Mouse (Mus musculus) neural tube, embryonic 11.5 days (tissue): Measurements from ENCODE around the gene Gm26558. TPM values are rescaled to one million over a fixed set of nuclear protein-coding genes. Genes with fewer than 3 reads are reported as not detected.

Experiments
- ATAC-seq: fragments of 200-750 bp; cut with Nextera tagmentation; 2 replicates; pipeline ENCODE4 v1.8.0; 2017; ENCODE audit warnings: moderate number of reproducible peaks, mild to moderate bottlenecking, moderate TSS enrichment, moderate library complexity; ENCODE audit not compliant: insufficient read depth, low FRiP score, low TSS enrichment
- DNase-seq: peaks from one replicate; pipeline ENCODE4 v3.0.0-alpha.2; 2015; ENCODE audit warnings: low spot score
- H3K27ac ChIP-seq: fragments of 300-500 bp; sonication (generic); 2 replicates; pipeline ENCODE4 v1.5.1; 2014; ENCODE audit warnings: low read depth, mild to moderate bottlenecking, low read length
- H3K27me3 ChIP-seq: fragments of 300-500 bp; sonication (generic); 2 replicates; pipeline ENCODE4 v1.6.1; 2014; ENCODE audit warnings: mild to moderate bottlenecking, low read length, mixed read lengths; ENCODE audit not compliant: control insufficient read depth, insufficient read depth
- H3K36me3 ChIP-seq: fragments of 300-500 bp; sonication (generic); 2 replicates; pipeline ENCODE4 v1.6.1; 2014; ENCODE audit warnings: mild to moderate bottlenecking, low read length, moderate library complexity, mixed read lengths; ENCODE audit not compliant: control insufficient read depth, insufficient read depth
- H3K4me1 ChIP-seq: fragments of 300-500 bp; sonication (generic); 2 replicates; pipeline ENCODE4 v1.6.1; 2014; ENCODE audit warnings: low read length, mixed read lengths; ENCODE audit not compliant: control insufficient read depth, insufficient read depth
- H3K4me2 ChIP-seq: fragments of 300-500 bp; sonication (generic); 2 replicates; pipeline ENCODE4 v1.6.1; 2014; ENCODE audit warnings: low read depth, mild to moderate bottlenecking, moderate library complexity
- H3K4me3 ChIP-seq: fragments of 300-500 bp; sonication (generic); 2 replicates; pipeline ENCODE4 v1.5.1; 2014; ENCODE audit warnings: low read depth, low read length
- H3K9ac ChIP-seq: fragments of 300-500 bp; sonication (generic); 2 replicates; pipeline ENCODE4 v1.6.1; 2014; ENCODE audit warnings: mild to moderate bottlenecking, low read length
- H3K9me3 ChIP-seq: fragments of 300-500 bp; sonication (generic); 2 replicates; pipeline ENCODE4 v1.6.1; 2016; ENCODE audit warnings: low read length; ENCODE audit not compliant: control insufficient read depth
- WGBS: fragments of 180-500 bp; shearing (Covaris S2); extraction: QIAGEN DNeasy Blood & Tissue Kit; methylation state at CpG from one replicate; pipeline ENCODE4 v1.1.7; 2014; 5-methylcytosine and 5-hydroxymethylcytosine counted together
- polyA plus RNA-seq: library from polyadenylated mRNA; unstranded; fragments of >200 nt; fragmentation: Nextera tagmentation; extraction: Ambion mirVana; gene quantifications from 2 replicates; pipeline ENCODE4 v1.2.1, GENCODE M21; 2014

The Gm26558 gene
- polyA plus RNA-seq, 1 experiment from 2014 or later: 4.7 TPM

- WGBS: 30% methylated on average over 6 of the region's 6 CpGs
- H3K4me3 ChIP-seq: no peak overlapping the region
- ATAC-seq (no peak), DNase-seq (peak; percentile 74)
- H3K36me3 ChIP-seq: no peaks in the 10 kb centered on the region
- H3K9ac ChIP-seq: no peak overlapping the region
- H3K27me3 ChIP-seq: no peaks in the 10 kb centered on the region
- no peak overlapping the region for H3K27ac ChIP-seq
- no peaks in the 10 kb centered on the region for H3K4me1 ChIP-seq
- H3K4me2 ChIP-seq: no peak overlapping the region
- H3K9me3 ChIP-seq: no peaks in the 10 kb centered on the region
These were observed 41.7 kb downstream of the Gm26558 start for GRCm38 (mm10) chr2:70620225-70620624.

- 77% methylated on average over 6 of the region's 6 CpGs for WGBS
- Histone ChIP-seq H3K9ac (no peak overlapping the region), H3K36me3 (no peaks in the 10 kb centered on the region), H3K4me3 (no peak overlapping the region), H3K4me2 (no peak overlapping the region), H3K9me3 (no peaks in the 10 kb centered on the region), H3K27me3 (no peaks in the 10 kb centered on the region), H3K27ac (no peak overlapping the region), H3K4me1 (no peaks in the 10 kb centered on the region)
- ATAC-seq (no peak), DNase-seq (no peak)
These were observed 42.6 kb downstream of the Gm26558 start for GRCm38 (mm10) chr2:70619232-70619835.

- Histone ChIP-seq H3K27me3 (no peaks in the 10 kb centered on the region), H3K4me1 (no peaks in the 10 kb centered on the region), H3K9ac (no peak overlapping the region), H3K36me3 (no peaks in the 10 kb centered on the region), H3K4me3 (no peak overlapping the region), H3K27ac (no peak overlapping the region), H3K9me3 (no peaks in the 10 kb centered on the region), H3K4me2 (no peak overlapping the region)
- 62% methylated on average over 3 of the region's 3 CpGs for WGBS
- no peak for DNase-seq
- no peak for ATAC-seq
These were observed 45.3 kb downstream of the Gm26558 start for GRCm38 (mm10) chr2:70616617-70617016.

DNA sequence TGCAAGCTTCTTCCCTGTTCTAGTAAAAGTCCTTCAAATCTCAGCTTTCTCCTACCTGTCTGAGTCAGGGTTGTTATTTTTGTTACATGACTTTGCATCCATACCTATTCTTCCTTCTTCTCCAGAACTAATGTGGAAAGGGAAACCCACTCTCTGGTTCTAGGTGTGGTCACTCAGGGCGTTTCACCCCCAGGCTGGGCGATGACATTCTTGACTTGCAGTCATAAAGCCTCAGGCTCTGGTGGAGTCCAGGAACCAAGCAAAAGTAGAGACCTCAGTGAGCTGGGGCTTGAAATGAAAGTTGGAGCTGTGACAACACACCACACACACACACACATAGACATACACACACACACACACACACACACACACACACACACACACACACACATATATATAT lies 45.8 kb downstream of the Gm26558 start:
- no peak for ATAC-seq
- Histone ChIP-seq H3K36me3 (no peaks in the 10 kb centered on the region), H3K4me2 (no peak overlapping the region), H3K27me3 (no peaks in the 10 kb centered on the region), H3K9ac (no peak overlapping the region), H3K4me1 (no peaks in the 10 kb centered on the region), H3K9me3 (no peaks in the 10 kb centered on the region), H3K27ac (no peak overlapping the region), H3K4me3 (no peak overlapping the region)
- no peak for DNase-seq
- 88% methylated on average over 2 of the region's 2 CpGs for WGBS

DNA sequence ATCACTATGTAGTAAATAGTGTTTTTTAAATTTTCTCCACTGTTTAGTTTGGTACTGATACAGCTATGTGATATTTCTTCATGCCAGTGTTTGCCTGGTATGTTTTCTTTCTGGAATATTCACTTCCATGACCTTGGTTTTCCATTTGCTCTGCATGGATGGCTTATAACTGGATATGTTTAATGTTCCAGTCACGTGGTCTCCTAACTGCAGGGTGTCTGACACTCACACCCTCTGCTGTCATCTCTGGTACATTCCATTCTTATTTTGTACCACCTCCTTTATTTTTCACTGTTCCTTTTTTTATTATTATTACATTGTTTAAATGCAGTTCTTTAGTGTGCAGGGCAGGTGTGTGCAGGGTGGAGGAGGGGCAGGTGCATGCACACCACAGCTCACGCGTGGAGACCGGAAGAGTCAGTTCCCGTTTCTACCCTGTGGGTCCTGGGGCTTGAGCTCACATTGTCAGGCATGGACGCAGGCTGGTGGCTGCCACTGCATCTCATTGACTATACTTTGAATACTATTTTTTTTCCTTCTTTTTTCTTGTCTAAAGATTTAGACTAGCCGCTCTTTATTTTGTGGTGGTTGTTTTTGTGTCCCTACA lies 47.1 kb downstream of the Gm26558 start:
- no peak overlapping the region for H3K9ac ChIP-seq
- H3K27me3 ChIP-seq: no peaks in the 10 kb centered on the region
- H3K36me3 ChIP-seq: no peaks in the 10 kb centered on the region
- H3K4me1 ChIP-seq: no peaks in the 10 kb centered on the region
- DNase-seq: no peak
- H3K9me3 ChIP-seq: no peaks in the 10 kb centered on the region
- ATAC-seq: no peak
- H3K27ac ChIP-seq: no peak overlapping the region
- H3K4me2 ChIP-seq: no peak overlapping the region
- WGBS: 87% methylated on average over 7 of the region's 7 CpGs
- H3K4me3 ChIP-seq: no peak overlapping the region

Other genes with a start within 250 kb of the Gm26558 start
- 2.3 and 2.5 TPM in 2 replicates for gene Sp5, start 187.2 kb downstream of the Gm26558 start, polyA plus RNA-seq
- gene Erich2, start 153.3 kb downstream of the Gm26558 start, polyA plus RNA-seq: 1.2 and 1.6 TPM in 2 replicates
- 9.4 TPM in 2 replicates for gene Gad1, start 109.0 kb downstream of the Gm26558 start, polyA plus RNA-seq
- gene Gorasp2, start 532 bp downstream of the Gm26558 start, polyA plus RNA-seq: 159 and 166 TPM in 2 replicates
- gene Tlk1, start 163.6 kb upstream of the Gm26558 start, polyA plus RNA-seq: 39.0 and 42.0 TPM in 2 replicates